Mouse (Mus musculus) stomach, postnatal 0 days (tissue): Measurements from ENCODE around the gene 1700125H20Rik.

ENCODE experiments used
- CTCF ChIP-seq: IDR thresholded peaks from 2 replicates; pipeline ENCODE4 v1.5.1; 2016; ENCODE audit warnings: antibody characterized with exemption, low read depth, mild to moderate bottlenecking, moderate library complexity
- EP300 ChIP-seq: optimal IDR thresholded peaks from 2 replicates; pipeline ENCODE3; 2016; ENCODE audit warnings: antibody characterized with exemption

GRCm38 (mm10) chr11:85194206-85194605 is 24.0 kb downstream of the 1700125H20Rik start:
- no peak for TF ChIP-seq CTCF
- no peak for TF ChIP-seq EP300
